Mouse (Mus musculus) lung, adult 2 months (tissue): ENCODE measurements around the gene A830031A19Rik.

Experiments used
- CTCF ChIP-seq: fragments of 200-500 bp; IDR thresholded peaks from 2 replicates; pipeline ENCODE4 v1.5.1; 2011; ENCODE audit warnings: mild to moderate bottlenecking, low read length, control low read depth; ENCODE audit not compliant: insufficient read depth
- POLR2A ChIP-seq: fragments of 200-500 bp; IDR thresholded peaks from 2 replicates; pipeline ENCODE4 v1.6.1; 2011; ENCODE audit warnings: low read depth, mild to moderate bottlenecking, control low read depth, low read length, borderline replicate concordance; ENCODE audit errors: extremely low read depth

DNA sequence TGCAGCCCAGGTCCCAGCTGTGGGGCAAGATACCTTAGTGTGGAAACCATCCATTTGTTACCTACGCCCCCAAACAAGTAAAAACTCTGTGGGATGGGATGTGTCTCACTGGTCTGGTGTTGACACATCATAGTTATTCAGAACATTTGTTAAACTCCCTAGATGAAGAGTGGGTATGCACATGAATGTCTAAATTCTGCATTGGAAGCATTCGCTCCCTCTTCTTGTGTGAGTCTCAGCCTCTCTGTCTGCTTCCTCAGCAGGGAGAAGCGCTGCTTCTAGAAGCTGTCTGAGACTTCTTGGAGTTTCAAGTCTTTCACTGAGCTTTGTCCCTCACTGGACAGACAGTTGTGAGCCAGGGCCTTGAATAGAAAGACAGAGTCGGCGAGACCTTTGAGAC lies 65.9 kb downstream of the A830031A19Rik start:
- TF ChIP-seq CTCF (no peak), POLR2A (no peak)
